Mouse (Mus musculus) liver, adult (tissue): ENCODE data around the gene Irf2.

Experiments
- GATA4 ChIP-seq: IDR thresholded peaks from 2 replicates; pipeline ENCODE4 v1.6.1; 2014; ENCODE audit warnings: mild to moderate bottlenecking, low read length; ENCODE audit not compliant: insufficient replicate concordance

The Irf2 gene

GRCm38 (mm10) chr8:46834440-46834839 lies 94.9 kb downstream of the Irf2 start:
- no peak for TF ChIP-seq GATA4

GRCm38 (mm10) chr8:46836011-46836652 lies 96.6 kb downstream of the Irf2 start:
- TF ChIP-seq GATA4: no peak

- TF ChIP-seq GATA4: no peak
These were observed 97.4 kb downstream of the Irf2 start for GRCm38 (mm10) chr8:46836949-46837348.

GRCm38 (mm10) chr8:46838052-46838451 lies 98.5 kb downstream of the Irf2 start:
- no peak for TF ChIP-seq GATA4

GRCm38 (mm10) chr8:46840390-46840789 lies 100.9 kb downstream of the Irf2 start:
- TF ChIP-seq GATA4: no peak

GRCm38 (mm10) chr8:46840791-46841190 lies 101.3 kb downstream of the Irf2 start:
- no peak for TF ChIP-seq GATA4

GRCm38 (mm10) chr8:46842676-46843181 lies 103.2 kb downstream of the Irf2 start:
- TF ChIP-seq GATA4: peak; percentile 77

GRCm38 (mm10) chr8:46843855-46844254 lies 104.3 kb downstream of the Irf2 start:
- no peak for TF ChIP-seq GATA4

- no peak for TF ChIP-seq GATA4
These were observed 104.9 kb downstream of the Irf2 start for GRCm38 (mm10) chr8:46844371-46844973.

GRCm38 (mm10) chr8:46844974-46845774 lies 105.6 kb downstream of the Irf2 start:
- TF ChIP-seq GATA4: peak; percentile 76; the same call in 1 of the 2 replicates

- TF ChIP-seq GATA4: no peak
These were observed 106.4 kb downstream of the Irf2 start for GRCm38 (mm10) chr8:46845891-46846290.

- no peak for TF ChIP-seq GATA4
These were observed 107.4 kb downstream of the Irf2 start for GRCm38 (mm10) chr8:46846893-46847292.

GRCm38 (mm10) chr8:46848011-46848641 lies 108.6 kb downstream of the Irf2 start:
- no peak for TF ChIP-seq GATA4

- TF ChIP-seq GATA4: no peak
These were observed 109.4 kb downstream of the Irf2 start for GRCm38 (mm10) chr8:46848931-46849330.

GRCm38 (mm10) chr8:46849458-46849857 lies 109.9 kb downstream of the Irf2 start:
- no peak for TF ChIP-seq GATA4

- peak; percentile 52; the same call in 1 of the 2 replicates for TF ChIP-seq GATA4
These were observed 110.8 kb downstream of the Irf2 start for GRCm38 (mm10) chr8:46850258-46850897.
